Mouse (Mus musculus) embryonic facial prominence, embryonic 10.5 days (tissue): Measurements from ENCODE around the gene Tspear. TPM values are rescaled to one million over a fixed set of nuclear protein-coding genes. Genes with fewer than 3 reads are reported as not detected.
"Not testable (repeated sequence)": the region's sequence is repeated elsewhere in the genome, so short reads cannot be mapped to it uniquely, and the experiment has no call there.

Experiments
- DNase-seq: peaks from one replicate; pipeline ENCODE4 v3.0.0-alpha.2; 2017; ENCODE audit warnings: low spot score
- H3K27ac ChIP-seq: fragments of 300-500 bp; sonication (generic); replicated peaks from 2 replicates; pipeline ENCODE4 v1.5.1; 2016; ENCODE audit warnings: mild to moderate bottlenecking
- H3K27me3 ChIP-seq: fragments of 300-500 bp; sonication (generic); replicated peaks from 2 replicates; pipeline ENCODE4 v1.6.1; 2016; ENCODE audit warnings: low read depth, mild to moderate bottlenecking; ENCODE audit not compliant: poor library complexity, severe bottlenecking
- H3K36me3 ChIP-seq: fragments of 300-500 bp; sonication (generic); replicated peaks from 2 replicates; pipeline ENCODE4 v1.6.1; 2016; ENCODE audit warnings: mild to moderate bottlenecking, moderate library complexity
- H3K4me1 ChIP-seq: fragments of 300-500 bp; sonication (generic); 2 replicates; pipeline ENCODE4 v1.6.1; 2016
- H3K4me3 ChIP-seq: fragments of 300-500 bp; sonication (generic); 2 replicates; pipeline ENCODE4 v1.5.1; 2016; ENCODE audit warnings: mild to moderate bottlenecking, moderate library complexity
- H3K9me3 ChIP-seq: fragments of 300-500 bp; sonication (generic); 2 replicates; pipeline ENCODE4 v1.6.1; 2016; ENCODE audit warnings: mild to moderate bottlenecking
- WGBS: fragments of 180-500 bp; shearing (Covaris S2); methylation state at CpG from one replicate; pipeline ENCODE4 v1.1.7; 2016; 5-methylcytosine and 5-hydroxymethylcytosine counted together
- polyA plus RNA-seq: library from polyadenylated mRNA; unstranded; fragments of >200 nt; fragmentation: Nextera tagmentation; extraction: Ambion mirVana; gene quantifications from 2 replicates; pipeline ENCODE4 v1.2.1, GENCODE M21; 2016

The Tspear gene
- polyA plus RNA-seq, 1 experiment from 2014 or later = 0.97 TPM

DNA sequence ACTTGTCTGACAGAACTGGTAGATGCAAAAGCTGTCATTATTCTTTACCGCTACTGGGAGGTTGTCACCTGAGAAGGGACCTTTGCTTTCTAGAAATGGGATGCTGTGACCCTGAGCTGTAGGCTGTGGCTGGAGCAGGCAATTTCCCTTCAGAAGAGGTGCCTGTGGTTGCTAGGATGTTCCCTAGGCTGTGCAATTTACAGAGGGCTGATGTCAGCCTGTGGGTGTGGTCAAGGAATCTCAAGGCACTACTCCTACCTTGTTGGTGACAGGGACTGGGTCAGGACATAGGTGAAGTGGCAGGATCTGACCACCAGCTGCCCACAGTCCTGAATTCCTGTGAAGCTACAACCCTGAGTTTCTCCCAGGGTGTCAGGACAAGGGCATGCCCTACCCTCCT is 83.4 kb downstream of the Tspear start:
- Histone ChIP-seq H3K4me1 (no peaks in the 10 kb centered on the region), H3K27me3 (no peaks in the 10 kb centered on the region), H3K36me3 (no peaks in the 10 kb centered on the region), H3K27ac (no peak overlapping the region), H3K9me3 (no peaks in the 10 kb centered on the region), H3K4me3 (no peak overlapping the region)
- no peak for DNase-seq
- 86% methylated on average over 1 of the region's 1 CpGs for WGBS

DNA sequence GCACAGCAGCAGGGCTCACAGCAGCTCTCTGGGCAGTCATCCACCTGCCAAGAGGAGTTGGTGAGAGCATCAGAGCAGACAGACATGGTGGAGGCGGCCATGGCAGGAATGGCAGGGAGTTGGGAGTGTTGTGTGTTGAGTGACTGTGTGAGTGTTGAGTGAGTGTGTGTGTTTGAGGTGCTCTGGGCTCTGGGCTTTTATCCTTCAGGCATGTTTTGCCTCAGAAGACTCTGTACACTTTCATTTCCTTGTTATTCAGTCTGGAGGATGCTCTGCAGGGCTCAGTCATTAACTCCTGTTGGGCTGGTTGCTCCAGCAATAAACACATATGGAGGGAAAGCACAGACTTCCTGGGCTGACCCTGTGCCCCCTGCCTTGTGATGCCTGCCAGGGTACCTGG is 84.9 kb downstream of the Tspear start, which contains the start of gene Gm3238:
Gene Gm3238 (minus strand): TSS at position 101 of the 400 bp plus-strand sequence.
- not testable (repeated sequence) for H3K9me3 ChIP-seq, H3K27me3 ChIP-seq, H3K27ac ChIP-seq, H3K36me3 ChIP-seq, H3K4me3 ChIP-seq, DNase-seq, H3K4me1 ChIP-seq
- WGBS = 79% methylated on average over 1 of the region's 1 CpGs

DNA sequence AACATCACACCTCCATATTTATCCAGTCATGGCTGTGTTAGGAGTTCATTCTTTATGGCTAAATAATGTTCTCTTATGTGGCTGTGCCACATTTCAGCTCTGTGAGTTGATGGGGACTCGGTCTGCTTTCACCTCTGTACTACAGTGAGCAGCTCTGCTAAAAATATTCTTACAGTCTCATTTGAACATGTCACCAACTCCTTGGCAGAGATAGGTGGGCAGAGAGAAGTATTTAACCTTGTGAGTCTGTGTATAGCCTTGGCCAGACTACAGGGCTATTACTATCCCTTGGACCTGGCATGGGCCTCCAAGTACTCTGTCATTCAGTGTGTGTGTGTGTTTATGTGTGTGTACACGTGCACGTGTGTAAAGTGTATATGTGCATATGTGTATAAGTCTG is 85.8 kb downstream of the Tspear start:
- not testable (repeated sequence) for H3K4me3 ChIP-seq, H3K27me3 ChIP-seq, H3K27ac ChIP-seq, H3K9me3 ChIP-seq, H3K36me3 ChIP-seq, H3K4me1 ChIP-seq, DNase-seq
- 98% methylated on average over 3 of the region's 3 CpGs for WGBS

DNA sequence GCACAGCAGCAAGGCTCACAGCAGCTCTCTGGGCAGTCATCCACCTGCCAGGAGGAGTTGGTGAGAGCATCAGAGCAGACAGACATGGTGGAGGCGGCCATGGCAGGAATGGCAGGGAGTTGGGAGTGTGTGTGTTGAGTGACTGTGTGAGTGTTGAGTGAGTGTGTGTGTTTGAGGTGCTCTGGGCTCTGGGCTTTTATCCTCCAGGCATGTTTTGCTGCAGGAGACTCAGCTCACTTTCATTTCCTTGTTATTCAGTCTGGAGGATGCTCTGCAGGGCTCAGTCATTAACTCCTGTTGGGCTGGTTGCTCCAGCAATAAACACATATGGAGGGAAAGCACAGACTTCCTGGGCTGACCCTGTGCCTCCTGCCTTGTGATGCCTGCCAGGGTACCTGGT is 90.5 kb downstream of the Tspear start, which contains the start of gene Gm7138:
Gene Gm7138 (minus strand): TSS at position 101 of the 400 bp plus-strand sequence.
- H3K36me3 ChIP-seq, H3K9me3 ChIP-seq, H3K27me3 ChIP-seq, DNase-seq, H3K27ac ChIP-seq, H3K4me1 ChIP-seq, H3K4me3 ChIP-seq: not testable (repeated sequence)
- WGBS = 85% methylated on average over 1 of the region's 1 CpGs

DNA sequence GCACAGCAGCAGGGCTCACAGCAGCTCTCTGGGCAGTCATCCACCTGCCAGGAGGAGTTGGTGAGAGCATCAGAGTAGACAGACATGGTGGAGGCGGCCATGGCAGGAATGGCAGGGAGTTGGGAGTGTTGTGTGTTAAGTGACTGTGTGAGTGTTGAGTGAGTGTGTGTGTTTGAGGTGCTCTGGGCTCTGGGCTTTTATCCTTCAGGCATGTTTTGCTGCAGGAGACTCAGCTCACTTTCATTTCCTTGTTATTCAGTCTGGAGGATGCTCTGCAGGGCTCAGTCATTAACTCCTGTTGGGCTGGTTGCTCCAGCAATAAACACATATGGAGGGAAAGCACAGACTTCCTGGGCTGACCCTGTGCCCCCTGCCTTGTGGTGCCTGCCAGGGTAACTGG is 96.1 kb downstream of the Tspear start, which contains the start of gene Gm3250:
Gene Gm3250 (minus strand): TSS at position 101 of the 400 bp plus-strand sequence.
- not testable (repeated sequence) for H3K36me3 ChIP-seq, H3K9me3 ChIP-seq, H3K27ac ChIP-seq, H3K4me3 ChIP-seq, H3K4me1 ChIP-seq, DNase-seq, H3K27me3 ChIP-seq
- 56% methylated on average over 1 of the region's 1 CpGs for WGBS

DNA sequence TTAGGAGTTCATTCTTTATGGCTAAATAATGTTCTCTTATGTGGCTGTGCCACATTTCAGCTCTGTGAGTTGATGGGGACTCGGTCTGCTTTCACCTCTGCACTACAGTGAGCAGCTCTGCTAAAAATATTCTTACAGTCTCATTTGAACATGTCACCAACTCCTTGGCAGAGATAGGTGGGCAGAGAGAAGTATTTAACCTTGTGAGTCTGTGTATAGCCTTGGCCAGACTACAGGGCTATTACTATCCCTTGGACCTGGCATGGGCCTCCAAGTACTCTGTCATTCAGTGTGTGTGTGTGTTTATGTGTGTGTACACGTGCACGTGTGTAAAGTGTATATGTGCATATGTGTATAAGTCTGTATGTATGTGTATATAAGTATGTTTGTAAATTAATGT is 97.0 kb downstream of the Tspear start:
- H3K4me1 ChIP-seq, H3K4me3 ChIP-seq, H3K9me3 ChIP-seq, H3K27ac ChIP-seq, DNase-seq, H3K36me3 ChIP-seq, H3K27me3 ChIP-seq: not testable (repeated sequence)
- WGBS = 96% methylated on average over 3 of the region's 3 CpGs

DNA sequence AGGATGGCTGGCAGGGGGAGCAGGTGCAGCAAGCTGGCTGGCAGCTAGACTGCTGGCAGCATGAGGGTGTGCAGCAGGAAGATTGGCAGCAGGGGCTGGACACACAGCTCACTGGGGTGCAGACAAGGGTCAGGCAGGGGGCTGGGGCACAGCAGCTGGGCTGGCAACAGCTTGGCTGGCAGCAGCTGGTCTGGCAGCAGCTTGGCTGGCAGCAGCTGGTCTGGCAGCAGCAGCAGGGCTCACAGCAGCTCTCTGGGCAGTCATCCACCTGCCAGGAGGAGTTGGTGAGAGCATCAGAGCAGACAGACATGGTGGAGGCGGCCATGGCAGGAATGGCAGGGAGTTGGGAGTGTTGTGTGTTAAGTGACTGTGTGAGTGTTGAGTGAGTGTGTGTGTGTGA is 101.5 kb downstream of the Tspear start, which contains the start of gene Gm7137:
Gene Gm7137 (minus strand): TSS at position 325 of the 400 bp plus-strand sequence.
- H3K27me3 ChIP-seq, H3K36me3 ChIP-seq, H3K9me3 ChIP-seq, DNase-seq, H3K4me1 ChIP-seq, H3K27ac ChIP-seq, H3K4me3 ChIP-seq: not testable (repeated sequence)
- WGBS = 61% methylated on average over 1 of the region's 1 CpGs

DNA sequence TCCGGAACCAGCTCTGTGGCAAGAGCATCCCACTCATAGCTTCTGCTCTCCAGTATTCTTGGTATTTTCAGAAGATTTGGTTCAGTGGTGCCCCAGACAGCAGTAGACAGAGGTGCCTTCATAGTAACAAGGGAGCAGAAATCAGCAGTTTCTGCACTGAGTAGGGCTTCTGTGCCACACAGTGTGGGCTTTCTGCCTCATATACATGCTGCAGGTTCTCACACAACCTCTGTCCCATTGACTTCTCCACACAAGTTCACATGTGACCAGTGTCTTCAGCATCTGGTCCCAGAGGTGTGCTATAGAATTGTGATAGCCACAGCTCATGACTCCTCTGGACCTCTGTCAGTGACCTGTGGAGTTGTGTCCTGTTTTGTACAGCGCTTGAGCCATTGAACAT is 102.3 kb downstream of the Tspear start:
- 81% methylated on average over 2 of the region's 2 CpGs for WGBS
- Histone ChIP-seq H3K9me3 (no peaks in the 10 kb centered on the region), H3K4me3 (no peak overlapping the region), H3K4me1 (0 out of 2 replicates have a peak, but pooled peaks cover 4% of the 10 kb centered on the region), H3K27me3 (no peaks in the 10 kb centered on the region), H3K27ac (no peak overlapping the region), H3K36me3 (no peaks in the 10 kb centered on the region)
- DNase-seq = no peak

DNA sequence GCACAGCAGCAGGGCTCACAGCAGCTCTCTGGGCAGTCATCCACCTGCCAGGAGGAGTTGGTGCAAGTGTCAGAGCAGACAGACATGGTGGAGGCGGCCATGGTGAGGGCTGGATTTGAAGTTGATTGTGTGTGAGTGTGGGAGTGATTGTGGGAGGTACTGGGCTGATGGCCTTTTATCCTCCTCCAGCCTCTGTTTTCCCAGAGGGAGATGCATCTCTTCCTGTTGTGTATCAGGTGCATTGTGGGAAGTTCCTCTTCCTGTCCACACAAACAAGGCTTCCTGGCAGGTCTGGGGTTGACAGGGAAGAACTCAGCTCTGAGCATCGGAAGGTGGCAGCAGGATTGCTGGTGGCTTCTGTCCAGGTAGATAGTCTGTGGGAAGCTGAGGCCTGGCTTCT is 108.6 kb downstream of the Tspear start, which contains the start of gene Gm9639:
Gene Gm9639 (minus strand): TSS at position 101 of the 400 bp plus-strand sequence.
- H3K9me3 ChIP-seq = no peaks in the 10 kb centered on the region
- no peaks in the 10 kb centered on the region for H3K36me3 ChIP-seq
- H3K27ac ChIP-seq = no peak within 1 kb of the TSS
- no peak within 1 kb of the TSS for H3K4me3 ChIP-seq
- DNase-seq = no peak
- 53% methylated on average over 2 of the region's 2 CpGs for WGBS
- peaks cover 23% of the 10 kb centered on the region for H3K4me1 ChIP-seq
- H3K27me3 ChIP-seq = no peaks in the 10 kb centered on the region

DNA sequence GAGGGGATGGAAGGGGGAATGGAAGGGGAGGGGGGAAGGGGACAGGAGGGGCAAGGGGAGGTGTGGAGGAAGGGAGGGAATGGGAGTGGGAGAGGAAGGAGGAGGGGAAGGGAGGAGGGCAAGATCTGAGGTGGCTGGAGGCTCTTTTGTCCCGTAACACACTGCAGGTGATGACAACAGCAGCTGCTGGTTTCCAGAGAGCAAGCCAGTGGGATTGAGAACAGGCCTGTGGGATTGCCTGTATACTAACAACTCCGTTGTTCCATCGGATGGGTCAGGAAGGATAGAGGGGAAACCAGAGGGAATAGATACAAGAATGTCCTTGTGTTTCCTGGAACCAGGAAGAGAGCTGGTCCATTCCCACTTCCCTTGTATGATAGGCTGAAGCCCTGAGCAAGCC is 111.3 kb downstream of the Tspear start:
- Histone ChIP-seq H3K27me3 (no peaks in the 10 kb centered on the region), H3K36me3 (no peaks in the 10 kb centered on the region), H3K4me1 (peaks cover 23% of the 10 kb centered on the region), H3K4me3 (no peak overlapping the region), H3K27ac (no peak overlapping the region), H3K9me3 (no peaks in the 10 kb centered on the region)
- DNase-seq = no peak
- 10% methylated on average over 3 of the region's 3 CpGs for WGBS

DNA sequence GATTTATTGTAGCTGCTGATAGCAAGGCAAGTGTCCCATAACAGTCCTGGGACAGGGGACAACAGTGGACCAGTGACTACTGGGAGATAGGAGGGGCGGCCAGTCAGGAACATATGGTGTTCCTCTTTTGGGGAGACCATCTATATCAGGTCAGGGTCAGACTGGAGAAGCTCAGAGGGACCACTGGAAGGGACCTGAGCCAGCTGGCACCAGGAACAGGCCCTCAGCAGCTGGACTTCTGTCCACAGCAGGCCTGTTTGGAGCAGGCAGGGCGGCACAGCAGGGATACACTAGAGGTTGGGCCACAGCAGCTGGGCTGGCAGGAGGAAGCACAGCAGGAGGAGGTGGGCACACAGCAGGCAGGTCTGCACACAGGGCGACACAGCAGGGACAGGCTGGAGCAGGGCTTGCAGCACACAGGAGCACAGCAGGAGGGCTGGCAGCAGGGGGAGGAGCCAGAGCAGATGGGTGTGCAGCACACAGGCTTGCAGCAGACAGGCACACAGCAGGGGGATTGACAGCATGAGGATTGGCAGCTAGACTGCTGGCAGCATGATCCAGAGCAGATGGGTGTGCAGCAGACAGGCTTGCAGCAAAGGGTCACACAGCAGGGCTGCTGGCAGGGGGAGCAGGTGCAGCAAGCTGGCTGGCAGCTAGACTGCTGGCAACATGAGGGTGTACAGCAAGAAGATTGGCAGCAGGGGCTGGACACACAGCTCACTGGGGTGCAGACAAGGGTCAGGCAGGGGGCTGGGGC is 112.0 kb downstream of the Tspear start:
- not testable (repeated sequence) for H3K27me3 ChIP-seq, H3K9me3 ChIP-seq, H3K36me3 ChIP-seq, H3K4me3 ChIP-seq, H3K27ac ChIP-seq, DNase-seq
- WGBS = 28% methylated on average over 3 of the region's 3 CpGs
- H3K4me1 ChIP-seq = peaks cover 22% of the 10 kb centered on the region

DNA sequence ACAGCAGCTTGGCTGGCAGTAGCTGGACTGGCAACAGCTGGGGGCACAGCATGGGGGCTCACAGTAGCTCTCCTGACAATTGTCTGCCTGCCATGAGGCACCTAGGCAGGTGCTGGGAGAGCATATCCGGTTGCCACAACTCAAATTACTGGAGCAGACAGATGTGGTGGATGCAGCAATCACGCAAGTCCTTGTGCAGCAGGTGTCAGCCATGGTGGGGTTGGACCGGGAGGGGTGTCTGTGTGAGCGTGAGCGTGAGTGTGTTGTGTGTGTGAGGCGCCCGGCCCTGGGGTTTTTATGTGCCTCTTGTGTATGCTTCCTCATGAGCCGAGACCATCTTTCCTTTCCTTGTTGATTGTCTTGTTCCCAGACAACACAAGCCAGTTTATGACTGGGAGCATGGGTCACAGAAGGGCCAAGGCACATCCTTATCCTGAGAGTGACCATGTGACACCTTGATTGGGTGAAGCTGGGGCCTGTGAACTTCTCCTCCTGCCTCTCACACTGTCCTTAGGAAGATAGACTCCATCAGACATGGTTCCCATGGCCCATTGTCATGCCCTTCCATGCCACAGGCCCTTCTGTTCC is 112.6 kb downstream of the Tspear start, which contains the start of gene Gm19668:
Gene Gm19668 (minus strand): TSS at position 213 of the 588 bp plus-strand sequence.
- no peaks in the 10 kb centered on the region for H3K27me3 ChIP-seq
- no peak within 1 kb of the TSS for H3K27ac ChIP-seq
- WGBS = 66% methylated on average over 8 of the region's 8 CpGs
- H3K9me3 ChIP-seq = no peaks in the 10 kb centered on the region
- DNase-seq = no peak
- no peak within 1 kb of the TSS for H3K4me3 ChIP-seq
- no peaks in the 10 kb centered on the region for H3K36me3 ChIP-seq
- peaks cover 15% of the 10 kb centered on the region for H3K4me1 ChIP-seq

DNA sequence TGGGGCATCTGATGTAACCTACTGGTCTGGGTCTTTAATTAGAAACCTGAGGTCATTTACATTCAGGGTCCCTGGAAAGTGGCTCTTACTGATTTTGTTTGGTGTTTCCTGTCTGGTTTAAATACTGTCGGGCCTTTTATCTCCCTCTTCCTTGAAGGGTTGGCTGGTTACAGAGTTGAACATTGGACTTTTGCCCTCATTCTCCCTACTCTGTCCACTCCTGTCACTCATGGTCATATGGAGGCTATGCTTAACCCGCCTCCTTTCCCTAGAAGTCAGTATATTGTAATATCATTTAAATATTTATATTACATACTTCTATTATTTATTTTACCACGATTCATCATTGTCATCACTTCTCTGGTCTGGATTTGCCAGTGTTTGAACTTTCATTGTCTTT is 117.7 kb downstream of the Tspear start:
- Histone ChIP-seq H3K27ac (no peak overlapping the region), H3K4me1 (0 out of 2 replicates have a peak, but pooled peaks cover 2% of the 10 kb centered on the region), H3K36me3 (no peaks in the 10 kb centered on the region), H3K27me3 (no peaks in the 10 kb centered on the region), H3K9me3 (peaks cover 4% of the 10 kb centered on the region; the same call in 1 of the 2 replicates), H3K4me3 (no peak overlapping the region)
- DNase-seq = no peak
- 81% methylated on average over 3 of the region's 3 CpGs for WGBS
